Mouse (Mus musculus): Measurements from ENCODE around the gene Slc38a4.

DNA sequence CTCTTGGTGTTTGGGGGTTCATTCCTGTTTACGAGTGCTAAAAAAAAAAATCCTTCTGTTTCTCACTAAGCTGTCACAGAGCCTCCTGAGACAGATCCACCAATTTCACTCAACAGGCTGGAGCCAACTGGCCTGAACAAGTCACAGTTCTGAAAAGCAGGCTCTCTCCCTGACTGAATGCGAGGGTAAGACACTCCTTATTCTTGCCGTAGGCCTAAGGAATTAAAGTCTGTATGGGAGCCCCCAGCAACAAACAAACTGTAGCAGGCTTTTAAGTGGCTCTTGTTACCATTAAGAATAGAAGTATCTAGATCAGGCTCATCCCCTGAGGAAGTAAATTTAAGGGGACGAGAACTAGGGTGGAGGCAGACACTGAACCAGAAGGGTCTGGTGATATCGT, 7.5 kb upstream of the Slc38a4 start:
- TF ChIP-seq CTCF (IDR thresholded peaks at IDR 0.05; ENCODE audit: low read depth, low read length), result no peak
- no peak for TF ChIP-seq POLR2A (IDR thresholded peaks at IDR 0.05; ENCODE audit: insufficient read depth, low read length)

Measured in ES-Bruce4 (cell line).